Mouse (Mus musculus): ENCODE results near the gene 6030458C11Rik. TPM values are rescaled to one million over a fixed set of nuclear protein-coding genes. Genes with fewer than 3 reads are reported as not detected.

6030458C11Rik gene
- polyA plus RNA-seq, 1 experiment from 2014 or later: 49.7 TPM

- H3K9me3 ChIP-seq: 0 out of 2 replicates have a peak, but pooled peaks cover 6% of the 10 kb centered on the region
- H3K27ac ChIP-seq: no peak overlapping the region
- no peak overlapping the region for H3K4me3 ChIP-seq
- WGBS: 45% methylated on average over 6 of the region's 6 CpGs
- ATAC-seq (ENCODE audit: low FRiP score, low read depth): peak; percentile 66
- H3K9ac ChIP-seq: no peak overlapping the region
- no peaks in the 10 kb centered on the region for H3K36me3 ChIP-seq
- no peak overlapping the region for H3K4me2 ChIP-seq (replicated peaks)
- no peaks in the 10 kb centered on the region for H3K27me3 ChIP-seq
- H3K4me1 ChIP-seq: peaks cover 10% of the 10 kb centered on the region
Measured at GRCm38 (mm10) chr15:12781296-12781695, 43.2 kb downstream of the 6030458C11Rik start.

- Histone ChIP-seq H3K9ac (no peak overlapping the region), H3K9me3 (0 out of 2 replicates have a peak, but pooled peaks cover 6% of the 10 kb centered on the region), H3K4me1 (no peaks in the 10 kb centered on the region), H3K27ac (no peak overlapping the region), H3K4me2 (replicated peaks) (no peak overlapping the region), H3K36me3 (no peaks in the 10 kb centered on the region), H3K4me3 (no peak overlapping the region), H3K27me3 (no peaks in the 10 kb centered on the region)
- ATAC-seq (ENCODE audit: low FRiP score, low read depth): no peak
- 80% methylated on average over 11 of the region's 11 CpGs for WGBS
Measured at GRCm38 (mm10) chr15:12774149-12774753, 50.2 kb downstream of the 6030458C11Rik start.

GRCm38 (mm10) chr15:12770958-12771357, 53.5 kb downstream of the 6030458C11Rik start:
- Histone ChIP-seq H3K4me3 (no peak overlapping the region), H3K4me1 (no peaks in the 10 kb centered on the region), H3K36me3 (no peaks in the 10 kb centered on the region), H3K27me3 (no peaks in the 10 kb centered on the region), H3K4me2 (replicated peaks) (no peak overlapping the region), H3K27ac (no peak overlapping the region), H3K9ac (no peak overlapping the region), H3K9me3 (no peaks in the 10 kb centered on the region)
- no peak for ATAC-seq (ENCODE audit: low FRiP score, low read depth)
- 38% methylated on average over 7 of the region's 7 CpGs for WGBS

- 71% methylated on average over 4 of the region's 4 CpGs for WGBS
- peaks cover 18% of the 10 kb centered on the region for H3K4me1 ChIP-seq
- H3K9me3 ChIP-seq: no peaks in the 10 kb centered on the region
- H3K36me3 ChIP-seq: no peaks in the 10 kb centered on the region
- H3K27ac ChIP-seq: no peak overlapping the region
- no peak overlapping the region for H3K4me3 ChIP-seq
- peaks cover 3% of the 10 kb centered on the region; the same call in 1 of the 2 replicates for H3K27me3 ChIP-seq
- no peak for ATAC-seq (ENCODE audit: low FRiP score, low read depth)
- H3K4me2 ChIP-seq (replicated peaks): no peak overlapping the region
- no peak overlapping the region for H3K9ac ChIP-seq
Measured at GRCm38 (mm10) chr15:12766848-12767247, 57.6 kb downstream of the 6030458C11Rik start.

GRCm38 (mm10) chr15:12763147-12763546, 61.3 kb downstream of the 6030458C11Rik start:
- Histone ChIP-seq H3K4me2 (replicated peaks) (peak overlapping the region; percentile 23), H3K27me3 (peaks cover 3% of the 10 kb centered on the region; the same call in 1 of the 2 replicates), H3K9ac (no peak overlapping the region), H3K36me3 (no peaks in the 10 kb centered on the region), H3K9me3 (no peaks in the 10 kb centered on the region), H3K27ac (no peak overlapping the region), H3K4me1 (peaks cover 18% of the 10 kb centered on the region), H3K4me3 (no peak overlapping the region)
- peak; percentile 85 for ATAC-seq (ENCODE audit: low FRiP score, low read depth)
- 45% methylated on average over 10 of the region's 10 CpGs for WGBS

GRCm38 (mm10) chr15:12762258-12762913, 62.1 kb downstream of the 6030458C11Rik start:
- WGBS: 66% methylated on average over 11 of the region's 11 CpGs
- no peak for ATAC-seq (ENCODE audit: low FRiP score, low read depth)
- Histone ChIP-seq H3K9me3 (no peaks in the 10 kb centered on the region), H3K4me1 (peaks cover 18% of the 10 kb centered on the region), H3K27me3 (peaks cover 3% of the 10 kb centered on the region; the same call in 1 of the 2 replicates), H3K4me2 (replicated peaks) (no peak overlapping the region), H3K36me3 (no peaks in the 10 kb centered on the region), H3K4me3 (no peak overlapping the region), H3K9ac (no peak overlapping the region), H3K27ac (no peak overlapping the region)

- Histone ChIP-seq H3K36me3 (no peaks in the 10 kb centered on the region), H3K4me1 (peaks cover 18% of the 10 kb centered on the region), H3K9ac (no peak overlapping the region), H3K4me3 (no peak overlapping the region), H3K9me3 (no peaks in the 10 kb centered on the region), H3K27ac (no peak overlapping the region), H3K4me2 (replicated peaks) (no peak overlapping the region), H3K27me3 (peaks cover 3% of the 10 kb centered on the region; the same call in 1 of the 2 replicates)
- 90% methylated on average over 6 of the region's 6 CpGs for WGBS
- ATAC-seq (ENCODE audit: low FRiP score, low read depth): no peak
Measured at GRCm38 (mm10) chr15:12760747-12761146, 63.7 kb downstream of the 6030458C11Rik start.

- Histone ChIP-seq H3K4me1 (peaks cover 18% of the 10 kb centered on the region), H3K9ac (no peak overlapping the region), H3K27me3 (no peaks in the 10 kb centered on the region), H3K27ac (no peak overlapping the region), H3K9me3 (no peaks in the 10 kb centered on the region), H3K4me2 (replicated peaks) (no peak overlapping the region), H3K4me3 (no peak overlapping the region), H3K36me3 (no peaks in the 10 kb centered on the region)
- ATAC-seq (ENCODE audit: low FRiP score, low read depth): no peak
- WGBS: 47% methylated on average over 5 of the region's 5 CpGs
Measured at GRCm38 (mm10) chr15:12758461-12758860, 66.0 kb downstream of the 6030458C11Rik start.

Small RNAs within 50 kb of the gene (microRNA-seq; reads per million reads assigned to microRNA genes)
- not detected for gene Gm47288

Other genes starting within 250 kb of the 6030458C11Rik start
- gene Pdzd2, start 84.7 kb downstream of the 6030458C11Rik start, polyA plus RNA-seq (2015; fragmentation: Nextera tagmentation; extraction: Ambion mirVana): 28.6 TPM in 2 replicates
- 41.0 and 47.6 TPM in 2 replicates for gene Drosha, start 166 bp upstream of the 6030458C11Rik start, polyA plus RNA-seq (2015; fragmentation: Nextera tagmentation; extraction: Ambion mirVana)

All from limb, embryonic 13.5 days (tissue).